Mouse (Mus musculus) heart, embryonic 16.5 days (tissue): ENCODE data around the gene Cdhr4. TPM values are rescaled to one million over a fixed set of nuclear protein-coding genes. Genes with fewer than 3 reads are reported as not detected.

ENCODE experiments used
- ATAC-seq: fragments of 200-750 bp; cut with Nextera tagmentation; replicated peaks from 2 replicates; pipeline ENCODE4 v1.8.0; 2017; ENCODE audit warnings: moderate number of reproducible peaks; ENCODE audit not compliant: insufficient read depth, low FRiP score; ENCODE audit errors: extremely low read depth
- H3K27ac ChIP-seq: fragments of 300-500 bp; sonication (generic); 2 replicates; pipeline ENCODE4 v1.5.1; 2014; ENCODE audit warnings: mild to moderate bottlenecking, low read length, control low read depth, moderate library complexity
- H3K27me3 ChIP-seq: fragments of 300-500 bp; sonication (generic); 2 replicates; pipeline ENCODE4 v1.6.1; 2014; ENCODE audit warnings: low read length, mixed read lengths; ENCODE audit not compliant: control insufficient read depth, insufficient read depth
- H3K36me3 ChIP-seq: fragments of 300-500 bp; sonication (generic); 2 replicates; pipeline ENCODE4 v1.6.1; 2014; ENCODE audit not compliant: control insufficient read depth, insufficient read depth
- H3K4me1 ChIP-seq: fragments of 300-500 bp; sonication (generic); 2 replicates; pipeline ENCODE4 v1.6.1; 2014; ENCODE audit warnings: low read length, mixed read lengths; ENCODE audit not compliant: control insufficient read depth, insufficient read depth
- H3K4me2 ChIP-seq: fragments of 300-500 bp; sonication (generic); 2 replicates; pipeline ENCODE4 v1.6.1; 2014; ENCODE audit warnings: low read depth, mild to moderate bottlenecking, control low read depth, low read length
- H3K4me3 ChIP-seq: fragments of 300-500 bp; sonication (generic); 2 replicates; pipeline ENCODE4 v1.5.1; 2014; ENCODE audit warnings: mild to moderate bottlenecking, control low read depth, low read length
- H3K9ac ChIP-seq: fragments of 300-500 bp; sonication (generic); 2 replicates; pipeline ENCODE4 v1.6.1; 2014; ENCODE audit warnings: low read length, control low read depth
- H3K9me3 ChIP-seq: fragments of 300-500 bp; sonication (generic); replicated peaks from 2 replicates; pipeline ENCODE4 v1.6.1; 2016; ENCODE audit warnings: low read length; ENCODE audit not compliant: control insufficient read depth
- WGBS: fragments of 180-500 bp; shearing (Covaris S2); extraction: QIAGEN DNeasy Blood & Tissue Kit; methylation state at CpG from one replicate; pipeline ENCODE4 v1.1.7; 2014; 5-methylcytosine and 5-hydroxymethylcytosine counted together
- polyA plus RNA-seq: library from polyadenylated mRNA; unstranded; fragments of >200 nt; fragmentation: Nextera tagmentation; extraction: Ambion mirVana; gene quantifications from 2 replicates; pipeline ENCODE4 v1.2.1, GENCODE M21; 2015

The Cdhr4 gene
- polyA plus RNA-seq, 1 experiment from 2014 or later, result 4.6 TPM

DNA sequence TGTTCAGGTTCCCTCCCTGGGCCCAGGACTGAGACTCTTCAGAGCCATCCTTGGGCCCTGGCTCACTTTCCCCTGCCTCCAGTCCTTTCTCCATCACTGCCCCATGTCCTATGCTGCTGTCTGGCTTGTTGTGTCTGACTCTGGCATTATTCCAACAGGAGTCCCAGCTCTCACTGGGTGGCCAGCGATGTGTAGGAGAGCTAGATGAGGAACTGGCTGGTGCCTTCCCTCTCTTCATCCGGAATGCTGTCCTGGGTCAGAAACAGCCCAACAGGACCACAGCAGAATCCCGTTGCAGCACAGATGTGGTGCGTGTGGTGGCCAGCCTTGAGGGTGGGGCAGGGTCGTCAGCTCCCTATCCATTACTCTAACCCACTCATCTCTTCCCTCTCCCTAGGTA lies 22.0 kb upstream of the Cdhr4 start:
- Histone ChIP-seq H3K9ac (no peak overlapping the region), H3K4me1 (peaks cover 14% of the 10 kb centered on the region), H3K4me2 (no peak overlapping the region), H3K27ac (no peak overlapping the region), H3K36me3 (no peaks in the 10 kb centered on the region), H3K4me3 (no peak overlapping the region), H3K9me3 (no peaks in the 10 kb centered on the region), H3K27me3 (no peaks in the 10 kb centered on the region)
- 72% methylated on average over 5 of the region's 5 CpGs for WGBS
- no peak for ATAC-seq

DNA sequence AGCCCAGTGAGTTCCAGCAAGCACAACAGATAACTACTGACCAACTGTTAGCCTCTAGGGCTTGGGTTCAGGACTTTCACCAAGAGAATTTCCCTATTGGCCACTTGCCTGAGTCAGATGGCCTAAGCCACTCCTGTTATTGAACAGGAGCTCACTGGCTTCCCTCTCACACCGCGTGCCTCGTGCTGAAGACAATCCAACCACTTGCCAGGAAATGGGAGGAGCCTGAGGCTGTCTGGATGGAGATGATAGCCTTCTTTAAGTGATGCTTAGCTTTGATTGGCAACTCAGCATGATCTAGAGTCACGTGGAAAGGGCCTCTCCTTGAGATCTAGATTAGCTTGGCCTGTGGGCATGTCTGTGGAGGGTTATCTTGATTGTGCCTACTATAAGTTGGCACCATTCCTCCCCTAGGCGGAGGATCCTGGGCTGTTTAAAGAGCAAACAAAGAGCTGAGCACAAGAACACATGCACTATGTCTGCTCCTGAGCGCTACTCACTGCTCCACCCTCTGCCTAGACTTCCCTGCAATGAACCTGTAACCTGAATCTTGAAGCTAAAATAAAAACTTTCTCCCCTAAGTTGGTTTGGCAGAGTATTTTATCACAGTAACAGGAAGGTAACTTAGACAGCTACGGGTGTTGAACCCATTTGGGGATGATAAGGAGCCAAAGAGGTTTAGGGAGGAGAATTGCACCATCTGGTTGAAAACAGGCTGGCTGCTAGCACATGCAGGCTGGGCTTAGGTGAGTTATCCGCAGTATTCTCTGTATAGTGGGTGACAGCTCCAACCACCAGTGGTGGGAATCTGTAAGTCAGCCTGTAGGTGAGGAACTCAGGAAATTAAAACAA lies 20.4 kb upstream of the Cdhr4 start:
- 54% methylated on average over 8 of the region's 8 CpGs for WGBS
- H3K4me2 ChIP-seq, result no peak overlapping the region
- H3K9me3 ChIP-seq, result no peaks in the 10 kb centered on the region
- no peak for ATAC-seq
- H3K9ac ChIP-seq, result no peak overlapping the region
- H3K4me3 ChIP-seq, result no peak overlapping the region
- no peaks in the 10 kb centered on the region for H3K27me3 ChIP-seq
- H3K36me3 ChIP-seq, result no peaks in the 10 kb centered on the region
- H3K4me1 ChIP-seq, result peaks cover 24% of the 10 kb centered on the region
- peak overlapping the region; percentile 34; the same call in 1 of the 2 replicates for H3K27ac ChIP-seq

DNA sequence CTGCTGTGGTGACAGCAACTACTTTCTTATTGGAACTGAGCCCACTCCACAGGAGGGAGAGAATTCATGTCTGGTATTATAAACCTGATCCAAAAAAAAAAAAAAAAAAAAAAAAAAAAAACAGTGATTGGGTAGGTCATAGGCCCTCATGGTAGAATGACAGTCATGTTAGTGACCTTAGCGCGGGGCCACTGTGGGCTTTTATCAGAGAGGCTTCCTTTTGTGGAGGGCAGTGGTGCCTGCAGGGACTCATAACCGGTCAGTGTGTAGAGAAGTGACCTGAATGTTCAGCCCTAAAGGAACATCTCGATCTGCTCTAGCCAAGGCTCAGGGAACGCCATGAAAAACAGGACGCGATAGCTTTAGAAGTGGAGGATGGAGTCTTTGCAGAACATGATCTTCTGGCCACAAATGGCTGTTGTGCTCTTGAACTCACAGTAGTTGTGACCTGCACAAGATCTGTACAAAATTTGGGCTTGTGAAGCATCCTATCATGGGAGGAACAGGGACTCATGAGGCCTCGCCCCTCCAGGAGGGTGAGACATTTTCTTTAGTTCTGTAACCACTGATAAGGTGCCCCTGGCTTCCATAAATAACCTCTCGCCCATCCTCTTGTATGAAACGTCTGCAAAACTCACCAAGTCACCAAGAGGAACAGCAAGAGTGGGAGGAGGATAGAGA lies 17.7 kb upstream of the Cdhr4 start:
- H3K4me3 ChIP-seq, result no peak overlapping the region

DNA sequence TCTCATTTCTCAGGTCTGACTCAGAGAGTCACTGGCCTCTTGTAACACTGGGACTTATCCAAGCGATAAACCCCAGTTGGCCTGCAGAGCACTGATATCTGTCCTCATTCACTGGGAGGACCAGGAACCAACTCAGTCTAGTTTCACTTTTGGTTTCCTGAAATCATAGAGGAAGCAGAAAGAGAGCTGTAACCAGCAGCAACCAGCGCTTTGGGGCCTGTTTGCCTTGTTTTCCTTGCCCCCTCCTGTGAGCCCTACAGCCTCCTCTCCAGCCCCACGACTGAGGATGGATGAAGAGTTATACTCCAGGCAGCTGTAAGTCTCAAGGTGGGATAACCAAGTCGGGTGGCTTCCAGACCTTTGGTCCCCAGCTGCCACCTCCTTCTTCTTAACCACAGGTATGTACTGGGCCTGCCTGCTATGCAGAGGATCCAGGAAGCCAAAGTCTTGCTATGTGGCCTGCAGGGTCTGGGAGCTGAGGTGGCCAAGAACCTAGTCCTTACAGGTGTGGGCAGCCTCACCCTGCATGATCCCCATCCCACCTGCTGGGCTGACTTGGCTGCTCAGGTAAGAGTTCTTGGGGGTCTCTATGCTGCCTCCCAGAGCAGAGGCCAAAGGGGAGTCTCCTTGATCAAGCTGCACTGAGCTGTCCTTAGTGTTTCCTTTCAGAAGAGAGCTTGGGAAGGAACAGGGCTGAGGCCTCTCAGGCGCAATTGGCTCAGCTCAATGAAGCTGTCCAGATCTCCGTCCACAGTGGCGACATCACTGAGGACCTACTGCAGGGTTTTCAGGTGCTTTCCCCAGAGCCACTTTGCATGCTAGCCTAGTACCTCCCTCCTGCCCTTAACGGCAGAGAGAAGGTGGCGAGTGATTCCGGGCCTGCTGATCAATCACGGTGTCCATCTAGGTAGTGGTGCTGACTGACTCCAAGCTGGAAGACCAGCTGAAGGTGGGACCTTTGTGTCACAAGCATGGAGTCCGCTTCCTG lies 16.6 kb upstream of the Cdhr4 start, which contains the start of gene Uba7:
Gene Uba7, plus strand, starts transcription at position 107 of the 988 bp plus-strand sequence.
- H3K36me3 ChIP-seq, result peaks cover 5% of the 10 kb centered on the region; the same call in 1 of the 2 replicates
- peak within 1 kb of the TSS; percentile 94 for H3K27ac ChIP-seq
- no peaks in the 10 kb centered on the region for H3K27me3 ChIP-seq
- peaks cover 26% of the 10 kb centered on the region for H3K4me1 ChIP-seq
- H3K9ac ChIP-seq, result peak within 1 kb of the TSS; percentile 72
- no peaks in the 10 kb centered on the region for H3K9me3 ChIP-seq
- peak within 1 kb of the TSS; percentile 77 for H3K4me2 ChIP-seq
- peak within 1 kb of the TSS; percentile 52 for H3K4me3 ChIP-seq
- peak; percentile 77 for ATAC-seq
- WGBS, result 36% methylated on average over 12 of the region's 12 CpGs

More for the DNA sequence above, 17.7 kb upstream of the Cdhr4 start:
- ATAC-seq, result no peak
- H3K4me1 ChIP-seq, result peaks cover 24% of the 10 kb centered on the region
- peak overlapping the region; percentile 94 for H3K27ac ChIP-seq
- H3K27me3 ChIP-seq, result no peaks in the 10 kb centered on the region
- H3K4me2 ChIP-seq, result peak overlapping the region; percentile 77
- H3K9ac ChIP-seq, result peak overlapping the region; percentile 72; the same call in 1 of the 2 replicates
- H3K9me3 ChIP-seq, result no peaks in the 10 kb centered on the region
- 41% methylated on average over 10 of the region's 10 CpGs for WGBS
- peaks cover 2% of the 10 kb centered on the region; the same call in 1 of the 2 replicates for H3K36me3 ChIP-seq

DNA sequence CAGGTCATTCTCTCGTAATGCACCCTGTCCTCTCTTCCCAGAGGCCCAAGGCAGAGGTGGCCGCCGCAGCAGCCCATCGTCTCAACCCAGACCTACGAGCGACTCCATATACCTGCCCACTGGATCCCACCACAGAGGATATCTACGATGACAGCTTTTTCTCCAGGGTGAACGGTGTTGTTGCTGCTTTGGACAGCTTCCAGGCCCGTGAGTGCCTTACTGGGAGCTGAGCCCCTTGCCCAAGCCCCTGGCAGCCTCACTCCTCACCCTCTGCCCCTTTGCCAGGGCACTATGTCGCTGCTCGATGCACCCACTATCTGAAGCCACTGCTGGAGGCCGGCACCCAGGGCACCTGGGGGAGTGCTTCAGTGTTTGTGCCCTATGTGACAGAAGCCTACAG lies 13.5 kb upstream of the Cdhr4 start:
- Histone ChIP-seq H3K4me3 (no peak overlapping the region), H3K9me3 (no peaks in the 10 kb centered on the region), H3K36me3 (peaks cover 5% of the 10 kb centered on the region; the same call in 1 of the 2 replicates), H3K27me3 (no peaks in the 10 kb centered on the region), H3K4me1 (peaks cover 55% of the 10 kb centered on the region), H3K27ac (no peak overlapping the region), H3K4me2 (no peak overlapping the region), H3K9ac (no peak overlapping the region)
- WGBS, result 88% methylated on average over 12 of the region's 12 CpGs
- ATAC-seq, result no peak

DNA sequence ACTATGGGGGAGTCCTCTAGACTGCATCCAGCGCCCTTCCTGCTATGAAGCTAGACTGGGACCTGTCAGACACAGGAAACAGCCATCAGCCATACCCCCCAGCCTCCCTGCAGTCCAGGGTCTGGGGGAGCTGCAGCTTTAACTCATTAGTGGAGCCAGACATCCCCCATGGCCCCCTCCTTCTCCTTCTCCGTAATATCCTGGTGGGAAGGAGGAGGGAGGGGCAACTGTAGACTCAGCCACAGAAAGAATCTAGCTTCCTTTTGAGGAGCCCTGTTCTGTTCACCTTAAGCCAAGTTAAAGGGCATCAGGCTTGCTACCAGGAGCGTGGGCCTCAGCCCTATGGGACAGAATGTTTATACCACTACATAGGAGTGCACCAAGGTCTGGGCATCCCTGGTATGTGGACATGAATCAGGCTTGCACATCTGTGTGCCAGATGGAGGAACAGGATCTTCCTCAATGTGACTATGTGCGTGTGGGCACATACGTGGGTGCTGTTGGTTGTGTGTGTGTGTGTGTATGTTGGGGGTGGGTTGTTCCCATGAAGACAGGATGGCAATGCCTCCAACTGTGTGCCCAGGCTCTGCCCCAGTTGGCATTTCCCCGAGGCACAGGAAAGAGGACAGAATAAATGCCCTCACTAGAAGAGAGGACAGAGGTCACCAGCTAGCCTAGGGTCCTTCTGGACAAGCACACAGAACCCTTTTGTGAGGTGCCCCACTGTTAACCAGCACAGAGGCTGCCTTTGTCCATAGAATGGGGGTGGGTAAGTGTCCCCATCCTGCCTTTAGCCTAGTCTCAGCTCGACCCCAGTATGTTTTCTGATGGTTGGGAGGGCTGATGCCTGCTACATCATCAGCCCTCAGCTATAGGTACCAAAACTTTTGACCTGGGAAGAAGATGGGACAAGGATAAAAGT lies 10.4 kb upstream of the Cdhr4 start:
- peaks cover 49% of the 10 kb centered on the region for H3K4me1 ChIP-seq
- H3K4me3 ChIP-seq, result peak overlapping the region; percentile 83
- H3K9me3 ChIP-seq, result no peaks in the 10 kb centered on the region
- WGBS, result 43% methylated on average over 7 of the region's 7 CpGs
- peaks cover 5% of the 10 kb centered on the region; the same call in 1 of the 2 replicates for H3K36me3 ChIP-seq
- peak overlapping the region; percentile 88 for H3K4me2 ChIP-seq
- peak overlapping the region; percentile 81 for H3K9ac ChIP-seq
- H3K27ac ChIP-seq, result peak overlapping the region; percentile 99
- H3K27me3 ChIP-seq, result no peaks in the 10 kb centered on the region
- 0 out of 2 replicates have a peak, but pooled peaks have one; percentile 2 for ATAC-seq

DNA sequence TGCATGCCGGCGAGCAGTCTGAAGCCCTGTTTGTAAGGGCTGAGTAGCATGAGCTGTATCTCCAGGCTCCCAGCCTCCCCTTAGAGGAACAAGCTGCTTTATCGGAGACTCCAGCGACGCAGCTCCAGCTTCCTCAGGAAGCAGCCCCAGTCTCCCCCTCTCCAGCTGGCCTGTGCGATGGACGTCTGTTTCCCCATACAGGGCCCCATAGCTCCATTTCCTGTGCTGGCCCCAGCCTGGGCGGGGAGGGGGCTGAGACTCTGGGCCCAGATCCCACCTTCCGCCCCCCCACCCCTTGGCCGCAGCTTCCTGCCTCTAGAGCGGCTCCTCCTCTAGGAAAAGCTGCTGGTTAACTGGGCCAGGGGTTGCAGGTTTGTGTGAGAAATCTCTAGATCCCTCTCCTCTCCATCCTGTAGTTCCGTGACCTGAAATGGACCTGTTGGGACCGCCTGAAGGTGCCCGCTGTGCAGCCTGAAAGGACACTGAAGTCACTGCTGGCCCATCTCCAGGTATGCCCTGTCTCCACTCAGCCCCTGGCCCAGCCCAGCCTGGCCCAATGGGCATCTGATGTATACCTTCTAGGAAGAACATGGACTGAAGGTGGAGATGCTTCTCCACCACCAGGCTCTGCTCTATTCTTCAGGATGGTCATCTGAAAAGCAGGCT lies 9.5 kb upstream of the Cdhr4 start, which contains the start of gene Gm20661:
Gene Gm20661, plus strand, starts transcription at position 378 of the 666 bp plus-strand sequence.
- H3K4me2 ChIP-seq, result peak within 1 kb of the TSS; percentile 88
- H3K4me3 ChIP-seq, result peak within 1 kb of the TSS; percentile 83
- peaks cover 49% of the 10 kb centered on the region for H3K4me1 ChIP-seq
- peak within 1 kb of the TSS; percentile 81 for H3K9ac ChIP-seq
- peak within 1 kb of the TSS; percentile 99 for H3K27ac ChIP-seq
- peaks cover 5% of the 10 kb centered on the region; the same call in 1 of the 2 replicates for H3K36me3 ChIP-seq
- ATAC-seq, result peak; percentile 76
- no peaks in the 10 kb centered on the region for H3K27me3 ChIP-seq
- no peaks in the 10 kb centered on the region for H3K9me3 ChIP-seq
- 8% methylated on average over 14 of the region's 14 CpGs for WGBS
